Mouse (Mus musculus) stomach, postnatal 0 days (tissue): ENCODE data around the gene Sox30. TPM values are rescaled to one million over a fixed set of nuclear protein-coding genes. Genes with fewer than 3 reads are reported as not detected.

Experiments
- ATAC-seq: fragments of 200-750 bp; cut with Nextera tagmentation; 2 replicates; pipeline ENCODE4 v1.8.0; 2017; ENCODE audit not compliant: low FRiP score, low TSS enrichment
- DNase-seq: peaks from one replicate; pipeline ENCODE4 v3.0.0-alpha.2; 2016; ENCODE audit warnings: low spot score
- H3K27ac ChIP-seq: fragments of 300-500 bp; sonication (generic); replicated peaks from 2 replicates; pipeline ENCODE4 v1.5.1; 2014; ENCODE audit warnings: mild to moderate bottlenecking, control low read depth
- H3K27me3 ChIP-seq: fragments of 300-500 bp; sonication (generic); 2 replicates; pipeline ENCODE4 v1.6.1; 2014; ENCODE audit warnings: low read length; ENCODE audit not compliant: control insufficient read depth, insufficient read depth
- H3K36me3 ChIP-seq: fragments of 300-500 bp; sonication (generic); 2 replicates; pipeline ENCODE4 v1.6.1; 2014; ENCODE audit warnings: low read length, mixed read lengths; ENCODE audit not compliant: control insufficient read depth, insufficient read depth
- H3K4me1 ChIP-seq: fragments of 300-500 bp; sonication (generic); replicated peaks from 2 replicates; pipeline ENCODE4 v1.6.1; 2014; ENCODE audit warnings: antibody characterized with exemption; ENCODE audit not compliant: control insufficient read depth, insufficient read depth
- H3K4me2 ChIP-seq: fragments of 300-500 bp; sonication (generic); replicated peaks from 2 replicates; pipeline ENCODE4 v1.6.1; 2014; ENCODE audit warnings: low read depth, mild to moderate bottlenecking, control low read depth, moderate library complexity
- H3K4me3 ChIP-seq: fragments of 300-500 bp; sonication (generic); 2 replicates; pipeline ENCODE4 v1.5.1; 2014; ENCODE audit warnings: low read depth, low read length, control low read depth
- H3K9ac ChIP-seq: fragments of 300-500 bp; sonication (generic); 2 replicates; pipeline ENCODE4 v1.6.1; 2014; ENCODE audit warnings: mild to moderate bottlenecking, low read length, control low read depth, mixed read lengths
- H3K9me3 ChIP-seq: fragments of 300-500 bp; sonication (generic); 2 replicates; pipeline ENCODE4 v1.6.1; 2016; ENCODE audit warnings: low read length; ENCODE audit not compliant: control insufficient read depth
- CTCF ChIP-seq: IDR thresholded peaks from 2 replicates; pipeline ENCODE4 v1.5.1; 2016; ENCODE audit warnings: antibody characterized with exemption, low read depth, mild to moderate bottlenecking, moderate library complexity
- EP300 ChIP-seq: optimal IDR thresholded peaks from 2 replicates; pipeline ENCODE3; 2016; ENCODE audit warnings: antibody characterized with exemption
- WGBS: fragments of 180-500 bp; shearing (Covaris S2); extraction: QIAGEN DNeasy Blood & Tissue Kit; methylation state at CpG from one replicate; pipeline ENCODE4 v1.1.7; 2014; 5-methylcytosine and 5-hydroxymethylcytosine counted together
- polyA plus RNA-seq: library from polyadenylated mRNA; unstranded; fragments of >200 nt; fragmentation: Nextera tagmentation; extraction: Ambion mirVana; gene quantifications from 2 replicates; pipeline ENCODE4 v1.2.1, GENCODE M21; 2015

The Sox30 gene
- polyA plus RNA-seq, 1 experiment from 2014 or later: 0.17 TPM

GRCm38 (mm10) chr11:46032956-46033355 lies 52.8 kb downstream of the Sox30 start:
- WGBS: 85% methylated on average over 7 of the region's 7 CpGs
- no peak overlapping the region for H3K4me2 ChIP-seq
- H3K4me1 ChIP-seq: no peaks in the 10 kb centered on the region
- H3K27ac ChIP-seq: no peak overlapping the region
- H3K4me3 ChIP-seq: no peak overlapping the region
- TF ChIP-seq EP300: no peak
- TF ChIP-seq CTCF: no peak
- DNase-seq (no peak), ATAC-seq (no peak)
- H3K36me3 ChIP-seq: no peaks in the 10 kb centered on the region
- no peaks in the 10 kb centered on the region for H3K27me3 ChIP-seq
- H3K9me3 ChIP-seq: no peaks in the 10 kb centered on the region
- no peak overlapping the region for H3K9ac ChIP-seq

GRCm38 (mm10) chr11:46036374-46036773 lies 56.3 kb downstream of the Sox30 start:
- ATAC-seq: no peak
- no peak for DNase-seq
- Histone ChIP-seq H3K27ac (no peak overlapping the region), H3K4me1 (no peaks in the 10 kb centered on the region), H3K4me3 (no peak overlapping the region), H3K4me2 (no peak overlapping the region), H3K9me3 (no peaks in the 10 kb centered on the region), H3K27me3 (no peaks in the 10 kb centered on the region), H3K9ac (no peak overlapping the region), H3K36me3 (no peaks in the 10 kb centered on the region)
- TF ChIP-seq EP300 (no peak), CTCF (no peak)
- 88% methylated on average over 10 of the region's 10 CpGs for WGBS

- Histone ChIP-seq H3K9me3 (no peaks in the 10 kb centered on the region), H3K4me3 (no peak overlapping the region), H3K4me2 (no peak overlapping the region), H3K9ac (no peak overlapping the region), H3K4me1 (no peaks in the 10 kb centered on the region), H3K27ac (no peak overlapping the region), H3K27me3 (no peaks in the 10 kb centered on the region), H3K36me3 (no peaks in the 10 kb centered on the region)
- 72% methylated on average over 15 of the region's 15 CpGs for WGBS
- DNase-seq (no peak), ATAC-seq (no peak)
- TF ChIP-seq EP300 (no peak), CTCF (no peak)
These were observed 58.8 kb downstream of the Sox30 start for GRCm38 (mm10) chr11:46038901-46039300.

- no peaks in the 10 kb centered on the region for H3K36me3 ChIP-seq
- no peak for DNase-seq
- 52% methylated on average over 11 of the region's 11 CpGs for WGBS
- H3K4me1 ChIP-seq: no peaks in the 10 kb centered on the region
- H3K27ac ChIP-seq: no peak overlapping the region
- H3K4me2 ChIP-seq: no peak overlapping the region
- no peaks in the 10 kb centered on the region for H3K9me3 ChIP-seq
- H3K4me3 ChIP-seq: no peak overlapping the region
- ATAC-seq: no peak
- TF ChIP-seq CTCF (no peak), EP300 (no peak)
- no peak overlapping the region for H3K9ac ChIP-seq
- no peaks in the 10 kb centered on the region for H3K27me3 ChIP-seq
These were observed 59.2 kb downstream of the Sox30 start for GRCm38 (mm10) chr11:46039335-46039734.

- Histone ChIP-seq H3K9ac (no peak overlapping the region), H3K9me3 (no peaks in the 10 kb centered on the region), H3K36me3 (no peaks in the 10 kb centered on the region), H3K4me3 (no peak overlapping the region), H3K27me3 (no peaks in the 10 kb centered on the region), H3K4me2 (no peak overlapping the region), H3K4me1 (no peaks in the 10 kb centered on the region), H3K27ac (no peak overlapping the region)
- no peak for DNase-seq
- no peak for ATAC-seq
- 70% methylated on average over 9 of the region's 9 CpGs for WGBS
- no peak for TF ChIP-seq CTCF
- no peak for TF ChIP-seq EP300
These were observed 60.9 kb downstream of the Sox30 start for GRCm38 (mm10) chr11:46040841-46041556.

GRCm38 (mm10) chr11:46041607-46042267 lies 61.6 kb downstream of the Sox30 start:
- H3K9ac ChIP-seq: no peak overlapping the region
- ATAC-seq: no peak
- H3K4me1 ChIP-seq: no peaks in the 10 kb centered on the region
- TF ChIP-seq CTCF (no peak), EP300 (no peak)
- H3K36me3 ChIP-seq: no peaks in the 10 kb centered on the region
- no peak for DNase-seq
- no peaks in the 10 kb centered on the region for H3K27me3 ChIP-seq
- WGBS: 70% methylated on average over 12 of the region's 12 CpGs
- H3K27ac ChIP-seq: no peak overlapping the region
- no peak overlapping the region for H3K4me3 ChIP-seq
- H3K4me2 ChIP-seq: no peak overlapping the region
- H3K9me3 ChIP-seq: no peaks in the 10 kb centered on the region
